24 mouse cellular contexts compared by ENCODE assay signal in genomic region chr10:19150005-19150404, GRCm38 (mm10).
DNase-seq lines count a peak whose midpoint lies in the region; ATAC-seq and TF ChIP-seq lines count a peak whose summit lies in the region.
"Had no signal": no experiment of that assay in that cellular context is flagged by ENCODE, and none has a peak within 500 bp of the region (broad histone marks: within the 10 kb centered on the region; RNA-seq: fewer than 3 reads in every experiment).

No protein-coding gene starts in this region.

- 65% methylated on average over 3 of the region's 3 CpGs for WGBS in forebrain, embryonic 11.5 days

- no peak overlapping the region for H3K4me3 ChIP-seq in embryonic fibroblast, embryonic 13.5 days (ENCODE audit: insufficient read depth, low read length)
- no peak overlapping the region for H3K4me3 ChIP-seq in forebrain, embryonic 11.5 days (ENCODE audit: low read depth, low read length)
- H3K4me3 ChIP-seq: forebrain, embryonic 12.5 days; forebrain, embryonic 15.5 days; heart, embryonic 13.5 days had no signal

- TF ChIP-seq CTCF in embryonic fibroblast, embryonic 13.5 days (IDR thresholded peaks at IDR 0.05; ENCODE audit: borderline replicate concordance, insufficient read depth, low read length), result no peak

- no peak for TF ChIP-seq POLR2A in embryonic fibroblast, embryonic 13.5 days (IDR thresholded peaks at IDR 0.05; ENCODE audit: low read depth, low read length)

- H3K9me3 ChIP-seq in forebrain, embryonic 11.5 days (ENCODE audit: control insufficient read depth, low read length), result no peaks in the 10 kb centered on the region
- H3K9me3 ChIP-seq: forebrain, embryonic 12.5 days; forebrain, embryonic 15.5 days; heart, embryonic 13.5 days had no signal

- no peaks in the 10 kb centered on the region for H3K27me3 ChIP-seq in forebrain, embryonic 11.5 days (ENCODE audit: control insufficient read depth, insufficient read depth, low read length)
- H3K27me3 ChIP-seq: forebrain, embryonic 12.5 days; forebrain, embryonic 15.5 days; heart, embryonic 13.5 days had no signal

- no peak for ATAC-seq in forebrain, embryonic 11.5 days (replicated peaks; ENCODE audit: low FRiP score)
- ATAC-seq: CD4-positive, CD25-positive, alpha-beta regulatory T cell, adult 4 months; forebrain, embryonic 15.5 days; hindbrain, postnatal 0 days; inflammation-experienced regulatory T-cells, adult 6 months; intestine, embryonic 16.5 days had no signal

- H3K4me2 ChIP-seq in forebrain, embryonic 11.5 days (ENCODE audit: low read depth, low read length, severe bottlenecking), result no peak overlapping the region
- H3K4me2 ChIP-seq: forebrain, embryonic 12.5 days; forebrain, embryonic 15.5 days; heart, embryonic 13.5 days; hindbrain, embryonic 14.5 days had no signal

- no peaks in the 10 kb centered on the region for H3K36me3 ChIP-seq in forebrain, embryonic 11.5 days (ENCODE audit: control insufficient read depth, insufficient read depth, low read length)
- H3K36me3 ChIP-seq: forebrain, embryonic 12.5 days; forebrain, embryonic 15.5 days; heart, embryonic 13.5 days had no signal

- H3K9ac ChIP-seq in forebrain, embryonic 11.5 days (ENCODE audit: low read length), result no peak overlapping the region
- H3K9ac ChIP-seq: forebrain, embryonic 12.5 days; forebrain, embryonic 15.5 days; heart, embryonic 13.5 days; hindbrain, embryonic 14.5 days had no signal

- H3K27ac ChIP-seq in embryonic fibroblast, embryonic 13.5 days (ENCODE audit: insufficient read depth, low read length), result peak overlapping the region; percentile 78; the same call in 1 of the 2 replicates
- H3K27ac ChIP-seq in forebrain, embryonic 11.5 days (ENCODE audit: low read depth, low read length), result no peak overlapping the region
- H3K27ac ChIP-seq: forebrain, embryonic 12.5 days; forebrain, embryonic 15.5 days; heart, embryonic 13.5 days; hindbrain, embryonic 14.5 days; hindbrain, postnatal 0 days had no signal

- H3K4me1 ChIP-seq in embryonic fibroblast, embryonic 13.5 days (ENCODE audit: control insufficient read depth, insufficient read depth, low read length), result peaks cover 11% of the 10 kb centered on the region
- no peaks in the 10 kb centered on the region for H3K4me1 ChIP-seq in forebrain, embryonic 11.5 days (replicated peaks; ENCODE audit: control insufficient read depth, insufficient read depth, low read length)
- H3K4me1 ChIP-seq: forebrain, embryonic 12.5 days; forebrain, embryonic 15.5 days had no signal

- DNase-seq in 3T3-L1 (ENCODE audit: low read depth, low spot score), result peak; percentile 50
- DNase-seq in Muller cell, postnatal 12 days (ENCODE audit: inconsistent ontology term), result peak; percentile 86
- DNase-seq in kidney, postnatal 36 days, result no peak
- no peak for DNase-seq in cerebellum, postnatal 36 days
- no peak for DNase-seq in forebrain, embryonic 11.5 days (ENCODE audit: low spot score)
- DNase-seq: adrenal gland, adult 2 months; adrenal gland, postnatal 14 days; B cell, adult 2 months; cerebellum, adult 11 months; cerebellum, adult 2 months; cerebellum, adult 9-11 months; gastrocnemius, postnatal 25 days; heart, adult 18-20 months; heart, postnatal 14 days; heart, postnatal 4 days had no signal

Comparison
In these comparisons a context has a peak if more than half of its experiments do, and no peak if none do; other contexts are left out.
1. DNase-seq: peak in 3T3-L1 (single experiment) and Muller cell, postnatal 12 days (single experiment); none in kidney, postnatal 36 days (0 of 2), cerebellum, postnatal 36 days (0 of 2) and forebrain, embryonic 11.5 days (single experiment).